ENCODE assay signal across 10 mouse cellular contexts in genomic region chr9:66895035-66895779, GRCm38 (mm10). TPM values are rescaled to one million over a fixed set of nuclear protein-coding genes. Genes with fewer than 3 reads are reported as not detected.
DNase-seq lines count a peak whose midpoint lies in the region; ATAC-seq and TF ChIP-seq lines count a peak whose summit lies in the region.
"Had no signal": no experiment of that assay in that cellular context is flagged by ENCODE, and none has a peak within 500 bp of the region (broad histone marks: within the 10 kb centered on the region; RNA-seq: fewer than 3 reads in every experiment).

No protein-coding gene starts in this region.

- intact Hi-C loops in gastrocnemius, adult 2 months (cut with DNase I), result no loop called here

- H3K27me3 ChIP-seq in liver, embryonic 12.5 days (replicated peaks), result no peaks in the 10 kb centered on the region
- H3K27me3 ChIP-seq in neural tube, embryonic 15.5 days (replicated peaks), result no peaks in the 10 kb centered on the region
- H3K27me3 ChIP-seq: forebrain, embryonic 12.5 days had no signal

- 0 out of 2 replicates have a peak, but pooled peaks cover 4% of the 10 kb centered on the region for H3K9me3 ChIP-seq in liver, embryonic 12.5 days (replicated peaks)
- H3K9me3 ChIP-seq in neural tube, embryonic 15.5 days (replicated peaks), result no peaks in the 10 kb centered on the region
- H3K9me3 ChIP-seq: forebrain, embryonic 12.5 days; limb, embryonic 10.5 days had no signal

- DNase-seq in A20 (ENCODE audit: low read depth, low spot score), result peak; percentile 66
- peak; percentile 33 for DNase-seq in CD4-positive helper T cell, adult 2 months (ENCODE audit: low read depth, low spot score)
- peak; percentile 61 for DNase-seq in gastrocnemius, adult 2 months
- DNase-seq in right cerebral cortex, postnatal 14 days, result no peak
- no peak for DNase-seq in yolk sac, embryonic 10.5 days (ENCODE audit: low spot score)
- DNase-seq: cerebellum, postnatal 10 days had no signal

- H3K4me2 ChIP-seq in liver, embryonic 12.5 days, result peak overlapping the region; percentile 64
- H3K4me2 ChIP-seq in neural tube, embryonic 15.5 days, result no peak overlapping the region
- H3K4me2 ChIP-seq: forebrain, embryonic 12.5 days had no signal

- peak overlapping the region; percentile 53 for H3K27ac ChIP-seq in gastrocnemius, adult 2 months
- peak overlapping the region; percentile 94 for H3K27ac ChIP-seq in liver, embryonic 12.5 days
- H3K27ac ChIP-seq in neural tube, embryonic 15.5 days (replicated peaks), result no peak overlapping the region
- H3K27ac ChIP-seq: forebrain, embryonic 12.5 days; limb, embryonic 10.5 days had no signal

- H3K4me3 ChIP-seq in gastrocnemius, adult 2 months, result peak overlapping the region; percentile 6; the same call in 1 of the 2 replicates
- H3K4me3 ChIP-seq in liver, embryonic 12.5 days, result peak overlapping the region; percentile 30; the same call in 1 of the 2 replicates
- H3K4me3 ChIP-seq in neural tube, embryonic 15.5 days (replicated peaks), result no peak overlapping the region
- H3K4me3 ChIP-seq: forebrain, embryonic 12.5 days; limb, embryonic 10.5 days had no signal

- ATAC-seq in liver, embryonic 12.5 days, result peak; percentile 88
- no peak for ATAC-seq in neural tube, embryonic 15.5 days (ENCODE audit: low FRiP score)

- peaks cover 75% of the 10 kb centered on the region for H3K4me1 ChIP-seq in liver, embryonic 12.5 days
- H3K4me1 ChIP-seq in neural tube, embryonic 15.5 days, result peaks cover 9% of the 10 kb centered on the region; the same call in 1 of the 2 replicates

- H3K9ac ChIP-seq in liver, embryonic 12.5 days, result peak overlapping the region; percentile 55
- no peak overlapping the region for H3K9ac ChIP-seq in neural tube, embryonic 15.5 days (replicated peaks)
- H3K9ac ChIP-seq: forebrain, embryonic 12.5 days had no signal

- WGBS in liver, embryonic 12.5 days (ENCODE audit: insufficient replicate concordance), result 23% methylated on average over 10 of the region's 10 CpGs
- WGBS in neural tube, embryonic 15.5 days, result 81% methylated on average over 10 of the region's 10 CpGs

- TF ChIP-seq CTCF in gastrocnemius, adult 2 months (IDR thresholded peaks at IDR 0.05), result no peak

- peaks cover 12% of the 10 kb centered on the region; the same call in 1 of the 2 replicates for H3K36me3 ChIP-seq in liver, embryonic 12.5 days
- no peaks in the 10 kb centered on the region for H3K36me3 ChIP-seq in neural tube, embryonic 15.5 days
- H3K36me3 ChIP-seq: forebrain, embryonic 12.5 days; limb, embryonic 10.5 days had no signal

RNA-seq across cellular contexts. Expression of gene Rab8b, which starts 24.3 kb away (rescaled TPM):
- 1 to 10 TPM; 5.9 to 9.7 TPM for total RNA-seq in gastrocnemius, adult 2 months (2021)
- 39.4 and 42.2 TPM in 2 replicates for polyA plus RNA-seq in liver, embryonic 12.5 days (2016; fragmentation: Nextera tagmentation; extraction: Ambion mirVana)
- 30.8 and 32.1 TPM in 2 replicates for polyA plus RNA-seq in neural tube, embryonic 15.5 days (2015; fragmentation: Nextera tagmentation; extraction: Ambion mirVana)

RNA-seq across cellular contexts. Expression of gene Rps27l, which starts 50.7 kb away (rescaled TPM):
- 100 to 1,000 TPM; 191 to 213 TPM for total RNA-seq in gastrocnemius, adult 2 months (2021)
- 702 and 744 TPM in 2 replicates for polyA plus RNA-seq in liver, embryonic 12.5 days (2016; fragmentation: Nextera tagmentation; extraction: Ambion mirVana)
- 234 and 310 TPM in 2 replicates for polyA plus RNA-seq in neural tube, embryonic 15.5 days (2015; fragmentation: Nextera tagmentation; extraction: Ambion mirVana)

Comparison
In these comparisons a context has a peak if more than half of its experiments do, and no peak if none do; other contexts are left out.
1. DNase-seq: peak in A20 (single experiment), CD4-positive helper T cell, adult 2 months (single experiment) and gastrocnemius, adult 2 months (single experiment); none in right cerebral cortex, postnatal 14 days (single experiment) and yolk sac, embryonic 10.5 days (single experiment).